In genomic region chr1:181272622-181273296, GRCm38 (mm10) we compare ENCODE assay signal across 8 mouse cellular contexts.
DNase-seq lines count a peak whose midpoint lies in the region; ATAC-seq lines count a peak whose summit lies in the region.

No protein-coding gene starts in this region.

- ATAC-seq in CD4-positive, CD25-positive, alpha-beta regulatory T cell, adult 4 months = peak; percentile 45
- ATAC-seq in cerebellum, adult (ENCODE audit: insufficient number of reproducible peaks, low FRiP score, low TSS enrichment) = peak; percentile 76
- peak; percentile 93 for ATAC-seq in forebrain, embryonic 12.5 days (ENCODE audit: low FRiP score)
- ATAC-seq in heart, embryonic 16.5 days (replicated peaks; ENCODE audit: extremely low read depth, insufficient read depth, low FRiP score) = peak; percentile 86
- peak; percentile 91 for ATAC-seq in liver, embryonic 15.5 days (ENCODE audit: insufficient read depth)
- ATAC-seq in neural tube, embryonic 12.5 days (ENCODE audit: low FRiP score, low read depth) = peak; percentile 92
- peak; percentile 92 for ATAC-seq in stomach, embryonic 16.5 days (ENCODE audit: insufficient read depth, low FRiP score)

- DNase-seq in kidney, postnatal 25 days = peak; percentile 84 to 89

- H3K36me3 ChIP-seq in forebrain, embryonic 12.5 days (replicated peaks) = no peaks in the 10 kb centered on the region
- H3K36me3 ChIP-seq in heart, embryonic 16.5 days (ENCODE audit: control insufficient read depth, insufficient read depth) = no peaks in the 10 kb centered on the region
- H3K36me3 ChIP-seq in liver, embryonic 15.5 days (replicated peaks) = no peaks in the 10 kb centered on the region
- no peaks in the 10 kb centered on the region for H3K36me3 ChIP-seq in neural tube, embryonic 12.5 days
- H3K36me3 ChIP-seq in stomach, embryonic 16.5 days (ENCODE audit: control insufficient read depth, insufficient read depth, low read length) = no peaks in the 10 kb centered on the region

- H3K4me1 ChIP-seq in forebrain, embryonic 12.5 days = peaks cover 7% of the 10 kb centered on the region
- H3K4me1 ChIP-seq in heart, embryonic 16.5 days (ENCODE audit: control insufficient read depth, insufficient read depth, low read length) = no peaks in the 10 kb centered on the region
- peaks cover 22% of the 10 kb centered on the region for H3K4me1 ChIP-seq in liver, embryonic 15.5 days (replicated peaks)
- H3K4me1 ChIP-seq in neural tube, embryonic 12.5 days = 0 out of 2 replicates have a peak, but pooled peaks cover 3% of the 10 kb centered on the region
- no peaks in the 10 kb centered on the region for H3K4me1 ChIP-seq in stomach, embryonic 16.5 days (ENCODE audit: control insufficient read depth, insufficient read depth, low read length)

- H3K4me3 ChIP-seq in forebrain, embryonic 12.5 days (replicated peaks) = no peak overlapping the region
- H3K4me3 ChIP-seq in heart, embryonic 16.5 days (ENCODE audit: low read length) = no peak overlapping the region
- no peak overlapping the region for H3K4me3 ChIP-seq in liver, embryonic 15.5 days (replicated peaks)
- H3K4me3 ChIP-seq in neural tube, embryonic 12.5 days = no peak overlapping the region
- H3K4me3 ChIP-seq in stomach, embryonic 16.5 days (replicated peaks; ENCODE audit: low read length) = no peak overlapping the region

- H3K4me2 ChIP-seq in forebrain, embryonic 12.5 days = 0 out of 2 replicates have a peak overlapping the region, but pooled peaks have one; percentile 17
- H3K4me2 ChIP-seq in heart, embryonic 16.5 days (ENCODE audit: low read depth, low read length) = no peak overlapping the region; the same call in 1 of the 2 replicates
- peak overlapping the region; percentile 31 for H3K4me2 ChIP-seq in liver, embryonic 15.5 days
- H3K4me2 ChIP-seq in neural tube, embryonic 12.5 days (replicated peaks) = 0 out of 2 replicates have a peak overlapping the region, but pooled peaks have one; percentile 17
- H3K4me2 ChIP-seq in stomach, embryonic 16.5 days (ENCODE audit: low read depth, low read length) = no peak overlapping the region

- 7% methylated on average over 20 of the region's 20 CpGs for WGBS in forebrain, embryonic 12.5 days
- WGBS in heart, embryonic 16.5 days = 5% methylated on average over 20 of the region's 20 CpGs
- WGBS in liver, embryonic 15.5 days (ENCODE audit: insufficient replicate concordance) = 6% methylated on average over 18 of the region's 20 CpGs
- 6% methylated on average over 20 of the region's 20 CpGs for WGBS in neural tube, embryonic 12.5 days
- 3% methylated on average over 20 of the region's 20 CpGs for WGBS in stomach, embryonic 16.5 days

- 0 out of 2 replicates have a peak, but pooled peaks cover 4% of the 10 kb centered on the region for H3K27me3 ChIP-seq in forebrain, embryonic 12.5 days
- no peaks in the 10 kb centered on the region; the same call in 1 of the 2 replicates for H3K27me3 ChIP-seq in heart, embryonic 16.5 days (ENCODE audit: control insufficient read depth, insufficient read depth, low read length)
- H3K27me3 ChIP-seq in liver, embryonic 15.5 days = peaks cover 24% of the 10 kb centered on the region
- no peaks in the 10 kb centered on the region for H3K27me3 ChIP-seq in neural tube, embryonic 12.5 days (replicated peaks)
- no peaks in the 10 kb centered on the region for H3K27me3 ChIP-seq in stomach, embryonic 16.5 days (ENCODE audit: control insufficient read depth, insufficient read depth, low read length)

- H3K9ac ChIP-seq in forebrain, embryonic 12.5 days = no peak overlapping the region
- H3K9ac ChIP-seq in heart, embryonic 16.5 days (ENCODE audit: low read length) = peak overlapping the region; percentile 41; the same call in 1 of the 2 replicates
- H3K9ac ChIP-seq in liver, embryonic 15.5 days = no peak overlapping the region; the same call in 1 of the 2 replicates
- no peak overlapping the region for H3K9ac ChIP-seq in neural tube, embryonic 12.5 days
- no peak overlapping the region for H3K9ac ChIP-seq in stomach, embryonic 16.5 days (ENCODE audit: low read length)

- no peaks in the 10 kb centered on the region for H3K9me3 ChIP-seq in forebrain, embryonic 12.5 days
- 0 out of 2 replicates have a peak, but pooled peaks cover 2% of the 10 kb centered on the region for H3K9me3 ChIP-seq in heart, embryonic 16.5 days (replicated peaks; ENCODE audit: control insufficient read depth, low read length)
- H3K9me3 ChIP-seq in liver, embryonic 15.5 days (replicated peaks) = no peaks in the 10 kb centered on the region
- H3K9me3 ChIP-seq in neural tube, embryonic 12.5 days = no peaks in the 10 kb centered on the region
- H3K9me3 ChIP-seq in stomach, embryonic 16.5 days (replicated peaks; ENCODE audit: control insufficient read depth, low read length) = no peaks in the 10 kb centered on the region

- no peak overlapping the region for H3K27ac ChIP-seq in forebrain, embryonic 12.5 days
- H3K27ac ChIP-seq in heart, embryonic 16.5 days (ENCODE audit: low read length) = no peak overlapping the region
- 0 out of 2 replicates have a peak overlapping the region, but pooled peaks have one; percentile 66 for H3K27ac ChIP-seq in liver, embryonic 15.5 days (replicated peaks)
- H3K27ac ChIP-seq in neural tube, embryonic 12.5 days = no peak overlapping the region
- no peak overlapping the region for H3K27ac ChIP-seq in stomach, embryonic 16.5 days (ENCODE audit: low read length)

Comparison
In these comparisons a context has a peak if more than half of its experiments do, and no peak if none do; other contexts are left out.
1. H3K4me2 ChIP-seq: peak in forebrain, embryonic 12.5 days (single experiment), liver, embryonic 15.5 days (single experiment) and neural tube, embryonic 12.5 days (single experiment); none in heart, embryonic 16.5 days (single experiment) and stomach, embryonic 16.5 days (single experiment).
2. Peak in every context shown above with its lines, with median percentiles within 50 percentile points of each other: ATAC-seq.